Mouse (Mus musculus) liver, embryonic 14.5 days (tissue): ENCODE measurements around the gene Kalrn. TPM values are rescaled to one million over a fixed set of nuclear protein-coding genes. Genes with fewer than 3 reads are reported as not detected.
A peak's percentile ranks its signal among the peaks of the same experiment; 100 is the strongest.

Experiments used
- ATAC-seq: fragments of 200-750 bp; cut with Nextera tagmentation; 2 replicates; pipeline ENCODE4 v1.8.0; 2017; ENCODE audit warnings: moderate number of reproducible peaks, mild to moderate bottlenecking, moderate library complexity; ENCODE audit not compliant: insufficient read depth
- DNase-seq, 3 experiments: peaks; one replicate each; pipeline ENCODE4 v3.0.0-alpha.2; 2012 to 2013; ENCODE audit warnings: low read depth in 3 of 3, low spot score in 3 of 3
- H3K27ac ChIP-seq: fragments of 300-500 bp; sonication (generic); 2 replicates; pipeline ENCODE4 v1.5.1; 2014; ENCODE audit warnings: moderate library complexity, mild to moderate bottlenecking, control low read depth, inconsistent platforms
- H3K27me3 ChIP-seq: fragments of 300-500 bp; sonication (generic); 2 replicates; pipeline ENCODE4 v1.6.1; 2014; ENCODE audit warnings: mild to moderate bottlenecking, low read length, moderate library complexity; ENCODE audit not compliant: control insufficient read depth, insufficient read depth
- H3K36me3 ChIP-seq: fragments of 300-500 bp; sonication (generic); replicated peaks from 2 replicates; pipeline ENCODE4 v1.6.1; 2014; ENCODE audit warnings: low read depth; ENCODE audit not compliant: control insufficient read depth, insufficient read depth
- H3K4me1 ChIP-seq, 2 experiments: fragments of 200-500 bp in 1 of 2; fragments of 300-500 bp in 1 of 2; sonication (generic) in 1 of 2; replicated peaks; 2 replicates each; pipeline ENCODE4 v1.6.1; 2012 to 2014; ENCODE audit warnings: antibody characterized with exemption in 1 of 2, inconsistent platforms in 1 of 2, low read length in 1 of 2; ENCODE audit not compliant: control insufficient read depth in 2 of 2, insufficient read depth in 2 of 2
- H3K4me2 ChIP-seq: fragments of 300-500 bp; sonication (generic); 2 replicates; pipeline ENCODE4 v1.6.1; 2014; ENCODE audit warnings: low read depth, mild to moderate bottlenecking, control low read depth, moderate library complexity
- H3K4me3 ChIP-seq, 2 experiments: fragments of 200-500 bp in 1 of 2; fragments of 300-500 bp in 1 of 2; sonication (generic) in 1 of 2; 2 replicates each; pipeline ENCODE4 v1.5.1; 2012 to 2014; ENCODE audit warnings: low read depth in 2 of 2, low read length in 2 of 2, mild to moderate bottlenecking in 2 of 2, control low read depth in 1 of 2, inconsistent platforms in 1 of 2, moderate library complexity in 1 of 2; ENCODE audit not compliant: insufficient read depth in 1 of 2
- H3K9ac ChIP-seq: fragments of 300-500 bp; sonication (generic); replicated peaks from 2 replicates; pipeline ENCODE4 v1.6.1; 2014; ENCODE audit warnings: mild to moderate bottlenecking, control low read depth, moderate library complexity
- H3K9me3 ChIP-seq: fragments of 300-500 bp; sonication (generic); 2 replicates; pipeline ENCODE4 v1.6.1; 2016; ENCODE audit warnings: low read length, mixed read lengths; ENCODE audit not compliant: control insufficient read depth
- CTCF ChIP-seq: IDR thresholded peaks from 2 replicates; pipeline ENCODE4 v1.5.1; 2016; ENCODE audit warnings: antibody characterized with exemption, low read depth, control low read depth
- EP300 ChIP-seq: IDR thresholded peaks from 2 replicates; pipeline ENCODE4 v1.6.1; 2016; ENCODE audit warnings: antibody characterized with exemption, low read depth
- WGBS: fragments of 180-500 bp; shearing (Covaris S2); extraction: QIAGEN DNeasy Blood & Tissue Kit; methylation state at CpG from one replicate; pipeline ENCODE4 v1.1.7; 2014; ENCODE audit not compliant: insufficient replicate concordance; 5-methylcytosine and 5-hydroxymethylcytosine counted together
- polyA plus RNA-seq, 2 experiments: library from polyadenylated mRNA; depleted of rRNA in 1 of 2; stranded (reverse) in 1 of 2; unstranded in 1 of 2; fragments of >200 nt; fragmentation: Nextera tagmentation in 1 of 2; extraction: Ambion mirVana in 1 of 2; gene quantifications; 2 replicates each; pipeline versions ENCODE4 v1.2.1 to v1.2.3; 2012 to 2014

Kalrn gene
- polyA plus RNA-seq, 2 experiments, result 7.2 to 8.5 TPM

GRCm38 (mm10) chr16:34046268-34047005, 526.9 kb downstream of the Kalrn start:
- DNase-seq (no peak), ATAC-seq (no peak)
- H3K27ac ChIP-seq, result no peak overlapping the region
- H3K9me3 ChIP-seq, result no peaks in the 10 kb centered on the region
- H3K4me3 ChIP-seq, result no peak overlapping the region
- H3K27me3 ChIP-seq, result no peaks in the 10 kb centered on the region
- TF ChIP-seq EP300 (no peak), CTCF (no peak)
- no peak overlapping the region for H3K4me2 ChIP-seq
- peaks cover 50 to 59% of the 10 kb centered on the region in 2 experiments for H3K4me1 ChIP-seq
- no peak overlapping the region for H3K9ac ChIP-seq
- no peaks in the 10 kb centered on the region for H3K36me3 ChIP-seq
- 61% methylated on average over 13 of the region's 13 CpGs for WGBS

GRCm38 (mm10) chr16:34044539-34044938, 528.8 kb downstream of the Kalrn start:
- Histone ChIP-seq H3K4me2 (no peak overlapping the region), H3K9me3 (no peaks in the 10 kb centered on the region), H3K27me3 (no peaks in the 10 kb centered on the region), H3K36me3 (no peaks in the 10 kb centered on the region), H3K27ac (no peak overlapping the region), H3K4me3 (no peak overlapping the region), H3K9ac (no peak overlapping the region), H3K4me1 (peaks cover 38 to 53% of the 10 kb centered on the region in 2 experiments)
- no peak for TF ChIP-seq CTCF
- peak; percentile 21; the same call in 1 of the 2 replicates for TF ChIP-seq EP300
- peak; percentile 86 for ATAC-seq
- 41% methylated on average over 8 of the region's 8 CpGs for WGBS
- DNase-seq, result no peak

GRCm38 (mm10) chr16:34043048-34043795, 530.1 kb downstream of the Kalrn start:
- no peak for DNase-seq
- Histone ChIP-seq H3K9me3 (no peaks in the 10 kb centered on the region), H3K27me3 (no peaks in the 10 kb centered on the region), H3K4me2 (no peak overlapping the region), H3K4me3 (no peak overlapping the region), H3K4me1 (peaks cover 25 to 52% of the 10 kb centered on the region in 2 experiments), H3K36me3 (no peaks in the 10 kb centered on the region), H3K27ac (no peak overlapping the region), H3K9ac (no peak overlapping the region)
- no peak for ATAC-seq
- TF ChIP-seq CTCF (no peak), EP300 (no peak)
- 68% methylated on average over 6 of the region's 6 CpGs for WGBS

GRCm38 (mm10) chr16:34042586-34042985, 530.7 kb downstream of the Kalrn start:
- ATAC-seq, result no peak
- no peak for DNase-seq
- Histone ChIP-seq H3K4me3 (no peak overlapping the region), H3K4me1 (peaks cover 20 to 53% of the 10 kb centered on the region in 2 experiments), H3K27me3 (no peaks in the 10 kb centered on the region), H3K4me2 (no peak overlapping the region), H3K36me3 (no peaks in the 10 kb centered on the region), H3K9me3 (no peaks in the 10 kb centered on the region), H3K9ac (no peak overlapping the region), H3K27ac (no peak overlapping the region)
- WGBS, result 85% methylated on average over 4 of the region's 4 CpGs
- TF ChIP-seq EP300 (no peak), CTCF (no peak)

- 58% methylated on average over 6 of the region's 6 CpGs for WGBS
- TF ChIP-seq CTCF (no peak), EP300 (no peak)
- H3K9ac ChIP-seq, result no peak overlapping the region
- ATAC-seq (no peak), DNase-seq (no peak)
- H3K4me3 ChIP-seq, result no peak overlapping the region
- H3K27ac ChIP-seq, result no peak overlapping the region
- H3K27me3 ChIP-seq, result no peaks in the 10 kb centered on the region
- no peaks in the 10 kb centered on the region for H3K9me3 ChIP-seq
- H3K36me3 ChIP-seq, result no peaks in the 10 kb centered on the region
- H3K4me1 ChIP-seq, result peaks cover 26 to 57% of the 10 kb centered on the region in 2 experiments
- H3K4me2 ChIP-seq, result no peak overlapping the region
These were observed 533.1 kb downstream of the Kalrn start for GRCm38 (mm10) chr16:34040276-34040675.
